Mouse (Mus musculus): ENCODE results near the gene Gnb1l.

- TF ChIP-seq CTCF (IDR thresholded peaks at IDR 0.05; ENCODE audit: low read depth) (no peak), EP300 (IDR thresholded peaks at IDR 0.05; ENCODE audit: low read depth) (no peak)
Observed at GRCm38 (mm10) chr16:18460826-18461225, 37.7 kb upstream of the Gnb1l start.

Data from heart, postnatal 0 days (tissue).